Comparison of ENCODE assay signal across 23 mouse cellular contexts in genomic region chr12:51756599-51756961, GRCm38 (mm10).
A peak's percentile ranks its signal among the peaks of the same experiment; 100 is the strongest.
DNase-seq lines count a peak whose midpoint lies in the region; ATAC-seq and TF ChIP-seq lines count a peak whose summit lies in the region.
"Had no signal": no experiment of that assay in that cellular context is flagged by ENCODE, and none has a peak within 500 bp of the region (broad histone marks: within the 10 kb centered on the region; RNA-seq: fewer than 3 reads in every experiment).

No protein-coding gene starts in this region.

- no peaks in the 10 kb centered on the region for H3K27me3 ChIP-seq in intestine, embryonic 15.5 days (replicated peaks)
- no peaks in the 10 kb centered on the region for H3K27me3 ChIP-seq in small intestine, adult 2 months (ENCODE audit: control insufficient read depth, insufficient read depth, low read length)
- H3K27me3 ChIP-seq: embryonic facial prominence, embryonic 12.5 days; embryonic facial prominence, embryonic 15.5 days; heart, embryonic 13.5 days; hindbrain, embryonic 12.5 days; hindbrain, embryonic 15.5 days; Patski had no signal

- peak; percentile 76 for DNase-seq in heart, adult 11 months
- no peak for DNase-seq in heart, postnatal 25 days (ENCODE audit: low spot score)
- DNase-seq in right cerebral cortex, postnatal 4 days: no peak
- DNase-seq in cerebellum, adult 8-10 months: no peak
- DNase-seq: adrenal gland, postnatal 10 days; adrenal gland, postnatal 36 days; cerebellum, adult 18-20 months; cerebellum, adult 9-11 months; cerebellum, postnatal 25 days; forebrain, postnatal 0 days; gastrocnemius, postnatal 25 days; heart, adult 2 months; heart, postnatal 14 days had no signal

- ATAC-seq in intestine, embryonic 15.5 days: peak; percentile 75
- ATAC-seq: forebrain, embryonic 14.5 days; forebrain, postnatal 0 days; Patski had no signal

- no peak for TF ChIP-seq POLR2A in small intestine, adult 2 months (IDR thresholded peaks at IDR 0.05; ENCODE audit: low read depth, low read length)

- peaks cover 19% of the 10 kb centered on the region for H3K36me3 ChIP-seq in intestine, embryonic 15.5 days
- peaks cover 57% of the 10 kb centered on the region for H3K36me3 ChIP-seq in small intestine, adult 2 months (ENCODE audit: control insufficient read depth, insufficient read depth, low read length)

- H3K9ac ChIP-seq in intestine, embryonic 15.5 days: no peak overlapping the region
- H3K9ac ChIP-seq: embryonic facial prominence, embryonic 12.5 days; embryonic facial prominence, embryonic 15.5 days; forebrain, postnatal 0 days; heart, embryonic 13.5 days; hindbrain, embryonic 12.5 days; hindbrain, embryonic 15.5 days had no signal

- no peak overlapping the region for H3K4me2 ChIP-seq in intestine, embryonic 15.5 days (replicated peaks)
- H3K4me2 ChIP-seq: embryonic facial prominence, embryonic 12.5 days; embryonic facial prominence, embryonic 15.5 days; heart, embryonic 13.5 days; hindbrain, embryonic 12.5 days; hindbrain, embryonic 15.5 days had no signal

- no peak overlapping the region for H3K4me3 ChIP-seq in intestine, embryonic 15.5 days (replicated peaks)
- H3K4me3 ChIP-seq in small intestine, adult 2 months (ENCODE audit: low read depth, low read length): no peak overlapping the region
- H3K4me3 ChIP-seq: embryonic facial prominence, embryonic 12.5 days; embryonic facial prominence, embryonic 15.5 days; heart, adult 2 months; heart, embryonic 10.5 days; heart, embryonic 13.5 days; hindbrain, embryonic 12.5 days; hindbrain, embryonic 15.5 days had no signal

- intact Hi-C loops in heart, postnatal 25 days (cut with DNase I): loop anchor here (10.0 kb wide), 1 partner anchor 362 kb away; no protein-coding TSS in a partner anchor

- no peaks in the 10 kb centered on the region for H3K9me3 ChIP-seq in intestine, embryonic 15.5 days
- H3K9me3 ChIP-seq: embryonic facial prominence, embryonic 12.5 days; embryonic facial prominence, embryonic 15.5 days; heart, embryonic 10.5 days; heart, embryonic 13.5 days; hindbrain, embryonic 12.5 days; hindbrain, embryonic 15.5 days had no signal

- 0 out of 2 replicates have a peak, but pooled peaks cover 3% of the 10 kb centered on the region for H3K4me1 ChIP-seq in intestine, embryonic 15.5 days (replicated peaks)
- peaks cover 12% of the 10 kb centered on the region; the same call in 1 of the 2 replicates for H3K4me1 ChIP-seq in small intestine, adult 2 months (ENCODE audit: control insufficient read depth, insufficient read depth, insufficient read length, low read length)
- H3K4me1 ChIP-seq: embryonic facial prominence, embryonic 12.5 days; embryonic facial prominence, embryonic 15.5 days; heart, embryonic 10.5 days; heart, embryonic 13.5 days; hindbrain, embryonic 12.5 days; hindbrain, embryonic 15.5 days had no signal

- H3K27ac ChIP-seq in intestine, embryonic 15.5 days: 0 out of 2 replicates have a peak overlapping the region, but pooled peaks have one; percentile 32
- H3K27ac ChIP-seq in small intestine, adult 2 months (ENCODE audit: insufficient read depth, low read depth, low read length): peak overlapping the region; percentile 64
- H3K27ac ChIP-seq: embryonic facial prominence, embryonic 12.5 days; heart, adult 2 months; heart, embryonic 10.5 days; heart, embryonic 13.5 days; hindbrain, embryonic 12.5 days; hindbrain, embryonic 15.5 days had no signal

- TF ChIP-seq CTCF in small intestine, adult 2 months (IDR thresholded peaks at IDR 0.05; ENCODE audit: extremely low read depth, insufficient read length, insufficient replicate concordance, low read depth, low read length): no peak
